Mouse (Mus musculus) bone marrow, adult 2 months (tissue): ENCODE results near the gene Epb41l2.

Experiments
- CTCF ChIP-seq: fragments of 200-500 bp; IDR thresholded peaks from 2 replicates; pipeline ENCODE4 v1.5.1; 2011; ENCODE audit warnings: low read length, control low read depth; ENCODE audit not compliant: control insufficient read depth, insufficient read depth
- POLR2A ChIP-seq: fragments of 200-500 bp; IDR thresholded peaks from 2 replicates; pipeline ENCODE4 v1.6.1; 2011; ENCODE audit warnings: low read depth, mild to moderate bottlenecking, control low read depth, low read length, borderline replicate concordance; ENCODE audit not compliant: control insufficient read depth

DNA sequence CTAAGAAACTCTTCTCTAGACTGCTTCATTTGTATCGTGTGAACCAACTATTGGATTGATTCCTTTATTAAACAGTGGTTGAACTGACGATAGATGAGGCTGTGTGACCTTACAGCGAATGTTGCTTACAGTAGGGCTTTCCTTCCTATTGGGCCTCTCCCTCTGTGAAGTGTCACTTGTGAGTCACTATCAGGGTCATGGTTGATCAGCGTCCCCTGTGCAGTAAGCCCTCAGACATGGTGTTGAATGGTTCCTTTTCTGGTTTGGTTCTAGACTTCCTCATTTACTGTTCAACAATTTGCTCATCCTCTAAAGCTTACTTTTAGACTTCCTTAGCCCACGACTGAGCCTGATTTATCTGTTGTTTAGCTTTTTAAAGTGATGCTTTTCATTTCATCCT is 7.1 kb downstream of the Epb41l2 start:
- no peak for TF ChIP-seq CTCF
- no peak for TF ChIP-seq POLR2A
